Mouse (Mus musculus) gastrocnemius, postnatal 14 days (tissue): ENCODE data around the gene Dock6. TPM values are rescaled to one million over a fixed set of nuclear protein-coding genes. Genes with fewer than 3 reads are reported as not detected.
A peak's percentile ranks its signal among the peaks of the same experiment; 100 is the strongest.

Source experiments
- DNase-seq: peaks from one replicate; pipeline ENCODE4 v3.0.0; 2021; ENCODE audit warnings: mixed read lengths
- intact Hi-C: fragments of 180-260 bp; cut with DNase I; formaldehyde crosslinking; loops from one replicate; pipeline ENCODE4 v1.15.1; 2025; ENCODE audit warnings: low total_unique reads
- microRNA-seq, 2 experiments: library from miRNA; unstranded; fragments of <30 nt; microRNA quantifications; one replicate each; pipeline ENCODE4 v1.2.0; 2021
- total RNA-seq, 2 experiments: library from RNA; stranded (reverse); gene quantifications; 2 replicates each; pipeline ENCODE4 v1.2.3; 2021

Dock6 gene
- total RNA-seq, 2 experiments from 2014 or later, result 18.8 to 24.7 TPM

- DNase-seq, result peak; percentile 90
- intact Hi-C loops, result no loop called here
Measured at GRCm38 (mm10) chr9:21760155-21761088, 92.0 kb downstream of the Dock6 start, which contains the start of gene Spc24. Gene Spc24, minus strand, starts transcription at chr9:21760303.

- intact Hi-C loops, result no loop called here
- DNase-seq, result no peak
Measured at GRCm38 (mm10) chr9:21759718-21760117, 92.7 kb downstream of the Dock6 start.

GRCm38 (mm10) chr9:21758576-21759529 is 93.6 kb downstream of the Dock6 start:
- DNase-seq, result no peak
- intact Hi-C loops, result no loop called here

GRCm38 (mm10) chr9:21754516-21755321 is 97.7 kb downstream of the Dock6 start:
- peak; percentile 38 for DNase-seq
- intact Hi-C loops, result no loop called here

- intact Hi-C loops, result no loop called here
- peak; percentile 87 for DNase-seq
Measured at GRCm38 (mm10) chr9:21754003-21754402, 98.4 kb downstream of the Dock6 start.

GRCm38 (mm10) chr9:21752252-21752792 is 100.1 kb downstream of the Dock6 start:
- DNase-seq, result peak; percentile 63
- intact Hi-C loops, result no loop called here

GRCm38 (mm10) chr9:21751347-21751746 is 101.1 kb downstream of the Dock6 start:
- intact Hi-C loops, result no loop called here

GRCm38 (mm10) chr9:21750370-21750769 is 102.1 kb downstream of the Dock6 start:
- intact Hi-C loops, result no loop called here
- no peak for DNase-seq

More at GRCm38 (mm10) chr9:21751347-21751746, 101.1 kb downstream of the Dock6 start:
- DNase-seq, result peak; percentile 70

Small RNAs within 50 kb of the gene (microRNA-seq; reads per million reads assigned to microRNA genes)
- gene Mir7083, result 3.5 to 6.4 reads per million in 2 experiments

Other genes starting within 250 kb of the Dock6 start
- gene Smarca4, start 236.5 kb downstream of the Dock6 start, total RNA-seq, result 10 to 100 TPM; 42.5 to 49.8 TPM
- gene Ldlr, start 129.2 kb downstream of the Dock6 start, total RNA-seq, result 1 to 10 TPM; 4.5 to 9.5 TPM
- 1 to 10 TPM; 3.2 to 3.6 TPM for gene Spc24, start 92.3 kb downstream of the Dock6 start, total RNA-seq
- 10 to 100 TPM; 17.9 to 21.2 TPM for gene Kank2, start 53.9 kb downstream of the Dock6 start, total RNA-seq
- gene Angptl8, start 17.1 kb downstream of the Dock6 start, total RNA-seq, result not detected
- 1 to 10 TPM; 4.1 to 6.6 TPM for gene Rab3d, start 65.6 kb upstream of the Dock6 start, total RNA-seq
- under 1 TPM; 0.33 TPM for gene Ccdc159, start 74.8 kb upstream of the Dock6 start, total RNA-seq
- 10 to 100 TPM; 13.7 to 14.2 TPM for gene Tmem205, start 74.9 kb upstream of the Dock6 start, total RNA-seq
- gene Plppr2, start 84.4 kb upstream of the Dock6 start, total RNA-seq, result 1 to 10 TPM; 1.4 TPM
- gene Swsap1, start 103.1 kb upstream of the Dock6 start, total RNA-seq, result 1 to 10 TPM; 2.7 to 3.6 TPM
- gene Epor, start 110.9 kb upstream of the Dock6 start, total RNA-seq, result 1 to 10 TPM; 1.3 to 2.2 TPM
- gene Rgl3, start 136.8 kb upstream of the Dock6 start, total RNA-seq, result under 1 TPM; 0.18 to 0.21 TPM
- gene Ccdc151, start 150.0 kb upstream of the Dock6 start, total RNA-seq, result not detected
- gene Prkcsh, start 150.2 kb upstream of the Dock6 start, total RNA-seq, result 10 to 100 TPM; 28.6 to 29.8 TPM
- under 1 TPM; 0.14 to 0.73 TPM for gene Elavl3, start 199.4 kb upstream of the Dock6 start, total RNA-seq
- not detected for gene Gm49318, start 218.6 kb upstream of the Dock6 start, total RNA-seq
- 1 to 10 TPM; 2.6 to 3.2 TPM for gene Zfp653, start 218.7 kb upstream of the Dock6 start, total RNA-seq
- 10 to 100 TPM; 68.5 to 72.2 TPM for gene Ecsit, start 232.8 kb upstream of the Dock6 start, total RNA-seq
- 1 to 10 TPM; 1.7 to 7.9 TPM for gene Cnn1, start 246.6 kb upstream of the Dock6 start, total RNA-seq